Mouse (Mus musculus) limb, embryonic 11.5 days (tissue): ENCODE measurements at regions not wholly inside any gene's neighbourhood (a gene's known extent, or its start where the extent isn't known, plus 50 kb on each side); places are given as distances from the start of the nearest gene placed in this dataset.
A peak's percentile ranks its signal among the peaks of the same experiment; 100 is the strongest.

Experiments
- ATAC-seq: fragments of 200-750 bp; cut with Nextera tagmentation; 2 replicates; pipeline ENCODE4 v1.8.0; 2017; ENCODE audit warnings: low read depth; ENCODE audit not compliant: insufficient number of reproducible peaks, low FRiP score, low TSS enrichment
- DNase-seq: peaks from one replicate; pipeline ENCODE4 v3.0.0-alpha.2; 2015; ENCODE audit warnings: low spot score
- H3K27ac ChIP-seq: fragments of 300-500 bp; sonication (generic); replicated peaks from 2 replicates; pipeline ENCODE4 v1.5.1; 2014; ENCODE audit warnings: low read depth, mild to moderate bottlenecking, low read length
- H3K27me3 ChIP-seq: fragments of 300-500 bp; sonication (generic); 2 replicates; pipeline ENCODE4 v1.6.1; 2014; ENCODE audit warnings: mild to moderate bottlenecking, low read length, mixed read lengths; ENCODE audit not compliant: control insufficient read depth, insufficient read depth
- H3K36me3 ChIP-seq: fragments of 300-500 bp; sonication (generic); 2 replicates; pipeline ENCODE4 v1.6.1; 2014; ENCODE audit warnings: mild to moderate bottlenecking, low read length, moderate library complexity, mixed read lengths; ENCODE audit not compliant: control insufficient read depth, insufficient read depth
- H3K4me1 ChIP-seq: fragments of 300-500 bp; sonication (generic); 2 replicates; pipeline ENCODE4 v1.6.1; 2014; ENCODE audit warnings: low read length, mixed read lengths; ENCODE audit not compliant: control insufficient read depth, insufficient read depth
- H3K4me2 ChIP-seq: fragments of 300-500 bp; sonication (generic); 2 replicates; pipeline ENCODE4 v1.6.1; 2014; ENCODE audit warnings: low read depth, mild to moderate bottlenecking, moderate library complexity; ENCODE audit not compliant: severe bottlenecking
- H3K4me3 ChIP-seq: fragments of 300-500 bp; sonication (generic); 2 replicates; pipeline ENCODE4 v1.5.1; 2014; ENCODE audit warnings: low read depth, low read length
- H3K9ac ChIP-seq: fragments of 300-500 bp; sonication (generic); 2 replicates; pipeline ENCODE4 v1.6.1; 2014; ENCODE audit warnings: mild to moderate bottlenecking, low read length
- H3K9me3 ChIP-seq: fragments of 300-500 bp; sonication (generic); 2 replicates; pipeline ENCODE4 v1.6.1; 2016; ENCODE audit warnings: low read length; ENCODE audit not compliant: control insufficient read depth
- WGBS: fragments of 180-500 bp; shearing (Covaris S2); extraction: QIAGEN DNeasy Blood & Tissue Kit; methylation state at CpG from one replicate; pipeline ENCODE4 v1.1.7; 2014; 5-methylcytosine and 5-hydroxymethylcytosine counted together

GRCm38 (mm10) chr7:71706201-71706600 is 354.9 kb upstream of the Gm10295 start:
- DNase-seq (no peak), ATAC-seq (no peak)
- Histone ChIP-seq H3K9ac (no peak overlapping the region), H3K36me3 (no peaks in the 10 kb centered on the region), H3K27ac (no peak overlapping the region), H3K4me1 (no peaks in the 10 kb centered on the region), H3K27me3 (no peaks in the 10 kb centered on the region), H3K4me3 (no peak overlapping the region), H3K4me2 (no peak overlapping the region), H3K9me3 (no peaks in the 10 kb centered on the region)
- WGBS = 52% methylated on average over 3 of the region's 3 CpGs

GRCm38 (mm10) chr7:71705426-71706050 is 354.3 kb upstream of the Gm10295 start:
- peak overlapping the region; percentile 91 for H3K4me2 ChIP-seq
- DNase-seq (peak; percentile 68), ATAC-seq (peak; percentile 67)
- WGBS = 1% methylated on average over 52 of the region's 59 CpGs
- no peaks in the 10 kb centered on the region for H3K36me3 ChIP-seq
- peak overlapping the region; percentile 94 for H3K9ac ChIP-seq
- H3K27me3 ChIP-seq = no peaks in the 10 kb centered on the region
- no peaks in the 10 kb centered on the region for H3K4me1 ChIP-seq
- H3K27ac ChIP-seq = no peak overlapping the region
- H3K4me3 ChIP-seq = peak overlapping the region; percentile 48
- no peaks in the 10 kb centered on the region for H3K9me3 ChIP-seq

- Histone ChIP-seq H3K4me1 (no peaks in the 10 kb centered on the region), H3K27me3 (no peaks in the 10 kb centered on the region), H3K4me3 (no peak overlapping the region; the same call in 1 of the 2 replicates), H3K9ac (peak overlapping the region; percentile 94), H3K36me3 (no peaks in the 10 kb centered on the region), H3K27ac (no peak overlapping the region), H3K9me3 (no peaks in the 10 kb centered on the region), H3K4me2 (peak overlapping the region; percentile 91; the same call in 1 of the 2 replicates)
- DNase-seq (peak; percentile 21), ATAC-seq (no peak)
- 75% methylated on average over 4 of the region's 4 CpGs for WGBS
Observed at GRCm38 (mm10) chr7:71704661-71705240, 353.5 kb upstream of the Gm10295 start.
